Mouse (Mus musculus): ENCODE results near the gene Wdr89.
A peak's percentile ranks its signal among the peaks of the same experiment; 100 is the strongest.

- TF ChIP-seq POLR2A (IDR thresholded peaks at IDR 0.05; ENCODE audit: borderline replicate concordance, low read depth, low read length) (peak; percentile 55; the same call in 1 of the 2 replicates), CTCF (IDR thresholded peaks at IDR 0.05; ENCODE audit: low read depth, low read length) (no peak)
Observed at GRCm38 (mm10) chr12:75596154-75597002, 73.0 kb downstream of the Wdr89 start, which contains the start of gene Ppp2r5e.
